Mouse (Mus musculus) lung, postnatal 0 days (tissue): Measurements from ENCODE around the gene Trappc6a. TPM values are rescaled to one million over a fixed set of nuclear protein-coding genes. Genes with fewer than 3 reads are reported as not detected.

Source experiments
- ATAC-seq: fragments of 200-750 bp; cut with Nextera tagmentation; 2 replicates; pipeline ENCODE4 v1.8.0; 2017; ENCODE audit warnings: moderate library complexity
- DNase-seq: peaks from one replicate; pipeline ENCODE4 v3.0.0-alpha.2; 2016; ENCODE audit warnings: low spot score
- H3K27ac ChIP-seq: fragments of 300-500 bp; sonication (generic); 2 replicates; pipeline ENCODE4 v1.5.1; 2014; ENCODE audit warnings: antibody characterized with exemption, mild to moderate bottlenecking, low read length, mixed read lengths
- H3K27me3 ChIP-seq: fragments of 300-500 bp; sonication (generic); replicated peaks from 2 replicates; pipeline ENCODE4 v1.6.1; 2014; ENCODE audit warnings: low read length, mixed read lengths; ENCODE audit not compliant: insufficient read depth
- H3K36me3 ChIP-seq: fragments of 300-500 bp; sonication (generic); 2 replicates; pipeline ENCODE4 v1.6.1; 2014; ENCODE audit warnings: low read length, mixed read lengths; ENCODE audit not compliant: insufficient read depth
- H3K4me1 ChIP-seq: fragments of 300-500 bp; sonication (generic); 2 replicates; pipeline ENCODE4 v1.6.1; 2014; ENCODE audit warnings: antibody characterized with exemption, low read depth, low read length, mixed read lengths; ENCODE audit not compliant: insufficient read depth
- H3K4me2 ChIP-seq: fragments of 300-500 bp; sonication (generic); replicated peaks from 2 replicates; pipeline ENCODE4 v1.6.1; 2014; ENCODE audit warnings: low read depth, mild to moderate bottlenecking, low read length, moderate library complexity, mixed read lengths
- H3K4me3 ChIP-seq: fragments of 300-500 bp; sonication (generic); 2 replicates; pipeline ENCODE4 v1.5.1; 2014; ENCODE audit warnings: low read depth, low read length
- H3K9ac ChIP-seq: fragments of 300-500 bp; sonication (generic); replicated peaks from 2 replicates; pipeline ENCODE4 v1.6.1; 2014; ENCODE audit warnings: low read depth, mild to moderate bottlenecking
- H3K9me3 ChIP-seq: fragments of 300-500 bp; sonication (generic); 2 replicates; pipeline ENCODE4 v1.6.1; 2016; ENCODE audit warnings: low read length, mixed read lengths
- CTCF ChIP-seq: IDR thresholded peaks from 2 replicates; pipeline ENCODE4 v1.5.1; 2016; ENCODE audit warnings: antibody characterized with exemption, mild to moderate bottlenecking
- EP300 ChIP-seq: IDR thresholded peaks from 2 replicates; pipeline ENCODE4 v1.6.1; 2016; ENCODE audit warnings: antibody characterized with exemption, mild to moderate bottlenecking, control low read depth
- WGBS: fragments of 180-500 bp; shearing (Covaris S2); extraction: QIAGEN DNeasy Blood & Tissue Kit; methylation state at CpG from one replicate; pipeline ENCODE4 v1.1.7; 2014; 5-methylcytosine and 5-hydroxymethylcytosine counted together
- polyA plus RNA-seq: library from polyadenylated mRNA; unstranded; fragments of >200 nt; fragmentation: Nextera tagmentation; extraction: Ambion mirVana; gene quantifications from 2 replicates; pipeline ENCODE4 v1.2.1, GENCODE M21; 2015

Gene Trappc6a
- polyA plus RNA-seq, 1 experiment from 2014 or later = 91.9 TPM

GRCm38 (mm10) chr7:19561765-19562642, 53.8 kb downstream of the Trappc6a start:
- DNase-seq = peak; percentile 97
- peak overlapping the region; percentile 94 for H3K4me2 ChIP-seq
- 0 out of 2 replicates have a peak, but pooled peaks have one; percentile 11 for TF ChIP-seq EP300
- no peak for TF ChIP-seq CTCF
- H3K4me1 ChIP-seq = peaks cover 11% of the 10 kb centered on the region
- H3K9me3 ChIP-seq = no peaks in the 10 kb centered on the region
- H3K27me3 ChIP-seq = no peaks in the 10 kb centered on the region
- H3K9ac ChIP-seq = peak overlapping the region; percentile 94
- H3K27ac ChIP-seq = peak overlapping the region; percentile 83
- ATAC-seq = peak; percentile 87
- H3K36me3 ChIP-seq = peaks cover 8% of the 10 kb centered on the region
- WGBS = 2% methylated on average over 101 of the region's 102 CpGs
- peak overlapping the region; percentile 93 for H3K4me3 ChIP-seq

- WGBS = 3% methylated on average over 19 of the region's 19 CpGs
- H3K4me2 ChIP-seq = peak within 1 kb of the TSS; percentile 94
- H3K27me3 ChIP-seq = no peaks in the 10 kb centered on the region
- no peak for TF ChIP-seq CTCF
- no peak for TF ChIP-seq EP300
- peak within 1 kb of the TSS; percentile 93 for H3K4me3 ChIP-seq
- ATAC-seq (0 out of 2 replicates have a peak, but pooled peaks have one; percentile 16), DNase-seq (peak; percentile 71)
- H3K9me3 ChIP-seq = no peaks in the 10 kb centered on the region
- peak within 1 kb of the TSS; percentile 83 for H3K27ac ChIP-seq
- peaks cover 11% of the 10 kb centered on the region for H3K4me1 ChIP-seq
- peak within 1 kb of the TSS; percentile 94 for H3K9ac ChIP-seq
- H3K36me3 ChIP-seq = peaks cover 8% of the 10 kb centered on the region
These were observed 54.6 kb downstream of the Trappc6a start, which contains the start of gene Ppp1r37 for GRCm38 (mm10) chr7:19562643-19563410. Ppp1r37 (minus strand) TSS chr7:19563076.

- peaks cover 9% of the 10 kb centered on the region for H3K36me3 ChIP-seq
- TF ChIP-seq CTCF = no peak
- no peak for TF ChIP-seq EP300
- H3K27me3 ChIP-seq = no peaks in the 10 kb centered on the region
- no peak overlapping the region for H3K4me2 ChIP-seq
- no peak overlapping the region for H3K4me3 ChIP-seq
- peaks cover 11% of the 10 kb centered on the region for H3K4me1 ChIP-seq
- DNase-seq (no peak), ATAC-seq (no peak)
- no peaks in the 10 kb centered on the region for H3K9me3 ChIP-seq
- 88% methylated on average over 3 of the region's 3 CpGs for WGBS
- no peak overlapping the region for H3K9ac ChIP-seq
- H3K27ac ChIP-seq = no peak overlapping the region
These were observed 55.7 kb downstream of the Trappc6a start for GRCm38 (mm10) chr7:19563884-19564283.

GRCm38 (mm10) chr7:19564455-19564854, 56.3 kb downstream of the Trappc6a start:
- 90% methylated on average over 4 of the region's 4 CpGs for WGBS
- H3K9ac ChIP-seq = no peak overlapping the region
- no peak for DNase-seq
- peaks cover 11% of the 10 kb centered on the region for H3K4me1 ChIP-seq
- H3K9me3 ChIP-seq = no peaks in the 10 kb centered on the region
- no peak for ATAC-seq
- H3K27ac ChIP-seq = no peak overlapping the region
- H3K4me3 ChIP-seq = no peak overlapping the region
- H3K4me2 ChIP-seq = no peak overlapping the region
- H3K27me3 ChIP-seq = no peaks in the 10 kb centered on the region
- TF ChIP-seq EP300 (no peak), CTCF (peak; percentile 45)
- H3K36me3 ChIP-seq = peaks cover 14% of the 10 kb centered on the region

Other genes with a start within 250 kb of the Trappc6a start
- 109 and 121 TPM in 2 replicates for gene Vasp, start 236.6 kb upstream of the Trappc6a start, polyA plus RNA-seq
- not detected in 2 replicates for gene Ppm1n, start 228.3 kb upstream of the Trappc6a start, polyA plus RNA-seq
- 23.8 and 26.6 TPM in 2 replicates for gene Rtn2, start 225.8 kb upstream of the Trappc6a start, polyA plus RNA-seq
- 0.17 and 0.44 TPM in 2 replicates for gene Fosb, start 198.3 kb upstream of the Trappc6a start, polyA plus RNA-seq
- 51.0 and 57.8 TPM in 2 replicates for gene Ercc1, start 163.6 kb upstream of the Trappc6a start, polyA plus RNA-seq
- 6.5 and 7.6 TPM in 2 replicates for gene Cd3eap, start 148.9 kb upstream of the Trappc6a start, polyA plus RNA-seq
- 4.1 and 4.2 TPM in 2 replicates for gene Ppp1r13l, start 148.6 kb upstream of the Trappc6a start, polyA plus RNA-seq
- 8.9 and 9.4 TPM in 2 replicates for gene Ercc2, start 126.4 kb upstream of the Trappc6a start, polyA plus RNA-seq
- gene Klc3, start 104.3 kb upstream of the Trappc6a start, polyA plus RNA-seq = 28.1 and 31.4 TPM in 2 replicates
- 34.0 and 42.4 TPM in 2 replicates for gene Ckm, start 103.6 kb upstream of the Trappc6a start, polyA plus RNA-seq
- gene Mark4, start 49.6 kb upstream of the Trappc6a start, polyA plus RNA-seq = 7.4 and 7.9 TPM in 2 replicates
- 1.1 and 1.4 TPM in 2 replicates for gene Exoc3l2, start 45.1 kb upstream of the Trappc6a start, polyA plus RNA-seq
- gene Bloc1s3, start within 50 bp of the Trappc6a start, polyA plus RNA-seq = 2.6 and 3.0 TPM in 2 replicates
- 0.05 and 0.15 TPM in 2 replicates for gene Nkpd1, start 9.4 kb downstream of the Trappc6a start, polyA plus RNA-seq
- gene Ppp1r37, start 54.7 kb downstream of the Trappc6a start, polyA plus RNA-seq = 19.1 and 20.3 TPM in 2 replicates
- gene Zfp296, start 68.9 kb downstream of the Trappc6a start, polyA plus RNA-seq = 0.76 and 0.88 TPM in 2 replicates
- 161 and 163 TPM in 2 replicates for gene Gemin7, start 69.2 kb downstream of the Trappc6a start, polyA plus RNA-seq
- gene Clasrp, start 96.1 kb downstream of the Trappc6a start, polyA plus RNA-seq = 22.6 and 23.8 TPM in 2 replicates
- gene Relb, start 121.0 kb downstream of the Trappc6a start, polyA plus RNA-seq = 15.6 and 29.8 TPM in 2 replicates
- gene Clptm1, start 156.6 kb downstream of the Trappc6a start, polyA plus RNA-seq = 76.9 and 78.8 TPM in 2 replicates
- gene Apoc2, start 169.5 kb downstream of the Trappc6a start, polyA plus RNA-seq = 4.2 and 4.9 TPM in 2 replicates
- gene Gm44805, start 173.0 kb downstream of the Trappc6a start, polyA plus RNA-seq = not detected in 2 replicates
- 0.38 and 0.88 TPM in 2 replicates for gene Apoc4, start 173.1 kb downstream of the Trappc6a start, polyA plus RNA-seq
- gene Apoc1, start 184.3 kb downstream of the Trappc6a start, polyA plus RNA-seq = 61.1 and 63.8 TPM in 2 replicates
- gene Apoe, start 190.8 kb downstream of the Trappc6a start, polyA plus RNA-seq = 768 and 1,006 TPM in 2 replicates
- 60.8 and 62.4 TPM in 2 replicates for gene Tomm40, start 207.0 kb downstream of the Trappc6a start, polyA plus RNA-seq
- gene Nectin2, start 242.1 kb downstream of the Trappc6a start, polyA plus RNA-seq = 113 and 116 TPM in 2 replicates